Mouse (Mus musculus): Measurements from ENCODE around the gene Ptprr. TPM values are rescaled to one million over a fixed set of nuclear protein-coding genes. Genes with fewer than 3 reads are reported as not detected.

Gene Ptprr
- total and polyA plus RNA-seq, 3 experiments, result 0.76 to 2.0 (median 1.8) TPM

DNA sequence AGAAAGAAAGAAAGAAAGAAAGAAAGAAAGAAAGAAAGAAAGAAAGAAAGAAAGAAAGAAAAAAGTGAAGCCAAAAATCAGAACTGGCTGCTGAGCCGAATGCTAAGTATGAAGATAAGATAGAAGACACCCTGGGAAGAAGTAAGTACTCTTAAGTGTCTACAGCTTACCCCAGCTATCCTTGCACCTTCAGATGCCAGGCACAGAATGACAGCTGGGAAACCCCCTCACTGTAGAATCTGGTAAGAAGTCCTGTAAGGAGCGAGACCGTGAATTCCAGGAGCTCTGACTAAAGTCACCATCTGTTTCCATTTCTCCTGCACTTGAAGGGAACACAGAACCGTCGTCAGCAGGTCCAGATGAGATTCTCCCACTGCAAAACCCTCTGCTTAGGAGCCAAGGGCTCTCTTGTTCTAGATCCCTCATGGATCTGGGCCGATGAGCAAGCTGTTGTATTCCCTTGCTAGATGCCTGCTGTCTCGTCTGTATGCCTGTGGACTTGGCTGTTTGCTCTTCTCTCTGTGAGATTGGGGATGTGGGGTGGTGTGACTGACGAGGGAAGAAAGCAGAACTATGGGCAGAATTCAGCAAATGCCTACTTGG, 273.2 kb downstream of the Ptprr start:
- H3K27ac ChIP-seq, result peak overlapping the region; percentile 57
- peaks cover 2% of the 10 kb centered on the region for H3K27me3 ChIP-seq (ENCODE audit: control insufficient read depth, insufficient read depth, low read length)
- H3K36me3 ChIP-seq (ENCODE audit: control insufficient read depth, insufficient read depth, low read length), result peaks cover 20% of the 10 kb centered on the region
- intact Hi-C loops (cut with DNase I), result no loop called here
- 0 out of 2 replicates have a peak overlapping the region, but pooled peaks have one; percentile 4 for H3K9ac ChIP-seq (ENCODE audit: low read depth, low read length)
- WGBS, result 35% methylated on average over 8 of the region's 8 CpGs
- no peak overlapping the region for H3K4me3 ChIP-seq
- TF ChIP-seq CTCF (IDR thresholded peaks at IDR 0.05) (no peak), EP300 (IDR thresholded peaks at IDR 0.05; ENCODE audit: insufficient read depth, low read depth, low read length) (no peak), POLR2A (IDR thresholded peaks at IDR 0.05; ENCODE audit: insufficient read depth, low read depth, low read length) (no peak)
- peaks cover 22% of the 10 kb centered on the region for H3K4me1 ChIP-seq (ENCODE audit: control insufficient read depth, insufficient read depth, low read length)
- peaks cover 3% of the 10 kb centered on the region for H3K79me2 ChIP-seq (replicated peaks; ENCODE audit: control insufficient read depth, insufficient read depth, low read length)
- DNase-seq, result no peak

DNA sequence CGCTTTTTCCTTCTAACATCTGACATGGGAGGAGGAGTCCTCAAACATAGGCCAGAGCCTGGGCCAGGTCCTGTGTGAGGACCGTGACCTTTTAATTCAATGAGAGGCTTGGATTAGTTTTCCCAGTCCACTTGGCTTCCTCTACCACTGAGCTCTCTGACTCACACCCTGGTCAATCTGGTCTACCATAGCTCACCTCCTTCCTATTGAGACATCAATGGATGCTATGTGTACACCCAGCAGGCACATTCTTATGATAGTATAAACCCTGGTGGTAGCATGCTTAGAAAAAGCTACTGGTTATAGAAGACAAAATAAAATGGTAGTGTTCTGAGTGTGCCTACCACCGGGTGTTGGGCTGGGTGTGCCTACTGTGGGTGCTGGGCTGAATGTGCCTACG, 278.4 kb downstream of the Ptprr start:
- no peak for DNase-seq
- TF ChIP-seq POLR2A (IDR thresholded peaks at IDR 0.05; ENCODE audit: insufficient read depth, low read depth, low read length) (no peak), CTCF (IDR thresholded peaks at IDR 0.05) (no peak), EP300 (IDR thresholded peaks at IDR 0.05; ENCODE audit: insufficient read depth, low read depth, low read length) (no peak)
- Histone ChIP-seq H3K4me3 (no peak overlapping the region), H3K36me3 (ENCODE audit: control insufficient read depth, insufficient read depth, low read length) (peaks cover 2% of the 10 kb centered on the region; the same call in 1 of the 2 replicates), H3K27me3 (ENCODE audit: control insufficient read depth, insufficient read depth, low read length) (peaks cover 2% of the 10 kb centered on the region; the same call in 1 of the 2 replicates), H3K9ac (ENCODE audit: low read depth, low read length) (no peak overlapping the region), H3K4me1 (ENCODE audit: control insufficient read depth, insufficient read depth, low read length) (peaks cover 13% of the 10 kb centered on the region), H3K27ac (no peak overlapping the region), H3K79me2 (replicated peaks; ENCODE audit: control insufficient read depth, insufficient read depth, low read length) (peaks cover 3% of the 10 kb centered on the region)
- WGBS, result 69% methylated on average over 4 of the region's 4 CpGs
- intact Hi-C loops (cut with DNase I), result no loop called here

DNA sequence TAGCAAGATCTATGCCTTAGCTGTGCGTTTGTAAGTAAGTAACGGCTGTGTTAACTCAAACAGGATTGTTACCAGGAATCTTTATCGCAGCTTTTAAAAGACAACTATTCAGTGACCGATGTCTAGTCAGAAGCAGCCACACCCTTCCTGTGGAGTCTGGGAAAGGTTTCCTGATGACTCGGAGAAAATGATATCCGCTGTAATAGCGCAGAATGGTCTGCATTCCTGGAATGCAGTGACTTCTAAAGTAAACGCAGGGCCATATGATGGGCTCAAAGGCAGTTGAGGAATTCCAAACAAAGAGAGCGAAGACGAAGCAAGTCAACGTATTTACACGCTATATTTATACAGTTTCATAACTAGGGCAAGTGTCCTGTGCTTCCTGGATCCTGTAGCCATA, 279.8 kb downstream of the Ptprr start:
- H3K4me3 ChIP-seq, result no peak overlapping the region
- peaks cover 10% of the 10 kb centered on the region for H3K4me1 ChIP-seq (ENCODE audit: control insufficient read depth, insufficient read depth, low read length)
- TF ChIP-seq CTCF (IDR thresholded peaks at IDR 0.05), result no peak
- no peak for TF ChIP-seq POLR2A (IDR thresholded peaks at IDR 0.05; ENCODE audit: insufficient read depth, low read depth, low read length)
- no peak for TF ChIP-seq EP300 (IDR thresholded peaks at IDR 0.05; ENCODE audit: insufficient read depth, low read depth, low read length)
- peaks cover 3% of the 10 kb centered on the region for H3K79me2 ChIP-seq (replicated peaks; ENCODE audit: control insufficient read depth, insufficient read depth, low read length)
- intact Hi-C loops (cut with DNase I), result no loop called here
- H3K36me3 ChIP-seq (ENCODE audit: control insufficient read depth, insufficient read depth, low read length), result no peaks in the 10 kb centered on the region; the same call in 1 of the 2 replicates
- peak overlapping the region; percentile 52 for H3K27ac ChIP-seq
- H3K9ac ChIP-seq (ENCODE audit: low read depth, low read length), result no peak overlapping the region
- peak in 1 of 2 experiments; percentile 38 for DNase-seq
- H3K27me3 ChIP-seq (ENCODE audit: control insufficient read depth, insufficient read depth, low read length), result peaks cover 2% of the 10 kb centered on the region; the same call in 1 of the 2 replicates
- 36% methylated on average over 12 of the region's 12 CpGs for WGBS

DNA sequence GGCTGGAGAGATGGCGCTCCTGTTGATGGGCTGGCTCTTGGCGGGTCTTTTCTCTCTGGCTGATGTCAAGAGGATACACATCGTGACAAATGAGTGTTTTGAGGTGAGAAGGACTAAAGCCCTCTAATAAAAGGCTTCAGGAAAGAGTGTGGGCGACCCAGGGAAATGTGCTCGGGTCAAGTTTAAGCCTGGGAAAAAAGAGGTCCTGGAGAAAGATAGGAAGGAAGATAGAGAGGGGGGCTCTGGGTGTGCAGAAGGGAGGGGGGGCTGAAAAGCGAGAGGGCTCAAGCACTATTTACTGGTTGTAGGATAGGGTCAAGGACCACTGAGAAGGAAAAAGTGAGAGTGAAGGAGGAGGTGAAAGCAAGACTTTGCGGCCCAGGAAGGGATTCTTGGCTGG, 282.8 kb downstream of the Ptprr start:
- H3K27ac ChIP-seq, result peak overlapping the region; percentile 97
- H3K4me1 ChIP-seq (ENCODE audit: control insufficient read depth, insufficient read depth, low read length), result peaks cover 8% of the 10 kb centered on the region
- H3K9ac ChIP-seq (ENCODE audit: low read depth, low read length), result peak overlapping the region; percentile 37; the same call in 1 of the 2 replicates
- H3K4me3 ChIP-seq, result peak overlapping the region; percentile 72
- H3K36me3 ChIP-seq (ENCODE audit: control insufficient read depth, insufficient read depth, low read length), result no peaks in the 10 kb centered on the region; the same call in none of the 2 replicates
- WGBS, result 23% methylated on average over 7 of the region's 7 CpGs
- TF ChIP-seq POLR2A (IDR thresholded peaks at IDR 0.05; ENCODE audit: insufficient read depth, low read depth, low read length) (no peak), EP300 (IDR thresholded peaks at IDR 0.05; ENCODE audit: insufficient read depth, low read depth, low read length) (no peak), CTCF (IDR thresholded peaks at IDR 0.05) (no peak)
- no peak for DNase-seq
- H3K27me3 ChIP-seq (ENCODE audit: control insufficient read depth, insufficient read depth, low read length), result no peaks in the 10 kb centered on the region
- H3K79me2 ChIP-seq (replicated peaks; ENCODE audit: control insufficient read depth, insufficient read depth, low read length), result no peaks in the 10 kb centered on the region
- intact Hi-C loops (cut with DNase I), result loop anchor here (1.0 to 5.0 kb wide), 4 partner anchors 13 to 94 kb away; no protein-coding TSS in a partner anchor

DNA sequence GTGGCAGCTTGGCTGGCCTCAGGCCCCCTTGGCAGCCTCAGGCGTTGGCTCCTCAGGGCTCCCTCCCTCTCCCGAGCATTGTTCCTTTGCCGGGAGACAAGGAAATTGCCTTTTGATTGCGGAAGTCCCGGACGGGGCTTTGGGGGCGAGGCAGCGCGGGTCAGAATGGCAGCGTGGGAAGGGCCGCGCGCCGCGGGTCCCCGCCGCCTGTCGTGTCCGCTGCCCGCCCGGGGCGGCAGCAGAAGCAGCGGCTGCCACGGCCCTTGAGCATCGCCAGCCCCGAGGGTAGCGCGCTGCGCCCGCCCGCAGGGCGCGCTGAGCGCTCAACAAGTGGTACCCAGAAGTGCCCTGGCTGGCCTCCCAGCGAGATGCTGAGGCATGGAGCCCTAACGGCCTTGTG, 283.2 kb downstream of the Ptprr start:
- intact Hi-C loops (cut with DNase I), result loop anchor here (1.0 to 5.0 kb wide), 4 partner anchors 13 to 94 kb away; no protein-coding TSS in a partner anchor
- TF ChIP-seq EP300 (IDR thresholded peaks at IDR 0.05; ENCODE audit: insufficient read depth, low read depth, low read length) (peak; percentile 67; the same call in 1 of the 2 replicates), POLR2A (IDR thresholded peaks at IDR 0.05; ENCODE audit: insufficient read depth, low read depth, low read length) (0 out of 2 replicates have a peak, but pooled peaks have one; percentile 48), CTCF (IDR thresholded peaks at IDR 0.05) (peak; percentile 14; the same call in 1 of the 2 replicates)
- WGBS, result under 1% methylated on average over 36 of the region's 36 CpGs
- DNase-seq, result peak; percentile 77 to 83
- Histone ChIP-seq H3K36me3 (ENCODE audit: control insufficient read depth, insufficient read depth, low read length) (no peaks in the 10 kb centered on the region; the same call in none of the 2 replicates), H3K9ac (ENCODE audit: low read depth, low read length) (peak overlapping the region; percentile 71), H3K27me3 (ENCODE audit: control insufficient read depth, insufficient read depth, low read length) (no peaks in the 10 kb centered on the region), H3K4me3 (peak overlapping the region; percentile 72), H3K79me2 (replicated peaks; ENCODE audit: control insufficient read depth, insufficient read depth, low read length) (no peaks in the 10 kb centered on the region), H3K27ac (peak overlapping the region; percentile 97), H3K4me1 (ENCODE audit: control insufficient read depth, insufficient read depth, low read length) (peaks cover 8% of the 10 kb centered on the region)

DNA sequence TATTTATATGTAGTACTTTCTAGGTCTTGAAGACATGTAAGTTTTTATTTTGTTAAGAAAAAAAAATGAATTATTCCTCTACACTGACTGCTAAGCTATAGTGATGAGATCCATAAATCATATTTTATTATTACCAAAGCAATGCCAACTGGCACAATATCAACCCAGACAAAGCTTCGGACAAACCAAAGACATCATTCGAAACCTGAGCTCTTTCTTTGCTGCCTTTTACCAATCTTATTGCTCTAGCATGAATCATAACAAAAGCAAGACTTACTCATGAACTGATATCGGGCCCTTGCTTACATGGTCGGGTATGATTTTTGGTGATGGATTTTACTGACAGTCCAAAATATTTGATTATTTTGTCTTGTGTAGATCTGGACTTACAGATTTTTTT, 286.3 kb downstream of the Ptprr start:
- Histone ChIP-seq H3K9ac (ENCODE audit: low read depth, low read length) (no peak overlapping the region), H3K27me3 (ENCODE audit: control insufficient read depth, insufficient read depth, low read length) (no peaks in the 10 kb centered on the region), H3K36me3 (ENCODE audit: control insufficient read depth, insufficient read depth, low read length) (peaks cover 20% of the 10 kb centered on the region), H3K27ac (peak overlapping the region; percentile 97), H3K79me2 (replicated peaks; ENCODE audit: control insufficient read depth, insufficient read depth, low read length) (0 out of 2 replicates have a peak, but pooled peaks cover under 1% of the 10 kb centered on the region), H3K4me1 (ENCODE audit: control insufficient read depth, insufficient read depth, low read length) (peaks cover 3% of the 10 kb centered on the region), H3K4me3 (peak overlapping the region; percentile 72)
- 64% methylated on average over 4 of the region's 4 CpGs for WGBS
- TF ChIP-seq POLR2A (IDR thresholded peaks at IDR 0.05; ENCODE audit: insufficient read depth, low read depth, low read length), result no peak
- TF ChIP-seq CTCF (IDR thresholded peaks at IDR 0.05), result no peak
- no peak for TF ChIP-seq EP300 (IDR thresholded peaks at IDR 0.05; ENCODE audit: insufficient read depth, low read depth, low read length)
- intact Hi-C loops (cut with DNase I), result loop anchor here (5.0 kb wide), 2 partner anchors 52 to 97 kb away; no protein-coding TSS in a partner anchor
- no peak for DNase-seq

Measured in heart, adult 2 months (tissue).